Mouse (Mus musculus) liver, adult (tissue): ENCODE results near the gene Jade2.

ENCODE experiments used
- GATA4 ChIP-seq: IDR thresholded peaks from 2 replicates; pipeline ENCODE4 v1.6.1; 2014; ENCODE audit warnings: mild to moderate bottlenecking, low read length; ENCODE audit not compliant: insufficient replicate concordance

The Jade2 gene

DNA sequence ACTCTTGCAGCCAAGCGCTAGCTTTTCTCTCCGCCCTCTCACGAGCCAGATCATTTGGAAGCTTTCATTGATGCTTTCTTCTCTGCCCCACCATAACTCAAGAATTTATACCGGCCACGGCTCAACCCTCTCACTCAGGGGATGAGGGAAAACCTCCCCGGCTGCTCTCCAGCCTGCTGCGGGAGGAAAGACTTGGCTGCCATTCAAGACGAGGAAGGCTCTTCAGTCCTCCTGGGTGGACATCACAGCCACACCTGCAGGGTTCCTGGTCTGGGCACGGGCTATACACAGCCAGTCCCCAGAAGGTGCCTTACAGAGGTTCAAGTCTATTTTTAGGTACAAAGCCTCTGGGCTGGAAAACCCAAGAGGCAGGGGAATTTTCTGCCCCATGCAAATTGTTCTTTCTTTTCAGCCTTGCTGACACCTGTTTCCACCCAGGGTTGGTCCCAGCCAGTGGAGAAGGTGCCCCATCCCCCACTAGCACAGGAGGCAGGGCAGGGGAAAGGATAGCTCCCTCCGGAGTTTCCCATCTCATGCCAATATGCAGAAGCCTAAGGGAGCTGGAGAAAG, 12.8 kb downstream of the Jade2 start:
- no peak for TF ChIP-seq GATA4

GRCm38 (mm10) chr11:51843898-51844297, 13.6 kb downstream of the Jade2 start:
- no peak for TF ChIP-seq GATA4

DNA sequence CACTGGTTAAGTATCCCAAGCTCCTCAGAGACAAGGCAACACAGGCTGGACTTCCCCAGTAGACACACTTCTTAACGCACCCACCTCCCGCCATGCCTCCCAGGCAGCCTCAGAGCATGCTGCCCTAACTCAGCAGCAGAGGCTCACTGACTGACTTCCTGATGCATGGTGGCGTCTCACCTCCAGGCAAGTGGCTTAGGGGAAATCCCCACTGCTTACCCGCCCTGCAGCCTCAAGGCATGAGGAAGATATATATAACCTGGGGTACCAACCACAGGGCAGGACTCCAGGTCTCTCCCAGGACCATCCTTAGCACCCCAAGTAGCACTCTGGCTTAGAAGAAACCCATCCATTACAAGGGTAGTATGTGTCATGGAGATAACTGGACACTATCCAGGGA, 14.3 kb downstream of the Jade2 start:
- TF ChIP-seq GATA4 = no peak

- TF ChIP-seq GATA4 = no peak
Observed at GRCm38 (mm10) chr11:51841149-51841548, 16.3 kb downstream of the Jade2 start.

DNA sequence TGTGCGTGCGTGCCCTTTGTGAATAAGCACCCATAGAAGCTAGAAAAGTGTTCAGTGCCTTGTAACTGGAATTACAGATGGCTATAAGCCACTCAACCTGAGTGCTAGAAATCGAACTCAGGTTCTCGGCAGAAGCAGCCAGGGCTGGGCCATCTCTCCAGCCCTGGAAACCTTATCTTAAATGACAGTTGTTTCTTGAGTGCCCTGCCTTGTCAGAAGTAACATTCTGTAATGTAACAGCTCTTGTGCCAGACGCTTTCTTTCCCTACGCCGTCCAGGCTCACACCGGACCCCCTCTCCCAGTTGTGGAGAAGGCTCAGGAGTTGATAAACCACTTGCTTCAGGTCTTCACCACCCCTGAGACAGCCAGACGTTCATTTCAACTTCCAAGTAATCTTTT, 16.8 kb downstream of the Jade2 start:
- TF ChIP-seq GATA4 = no peak

DNA sequence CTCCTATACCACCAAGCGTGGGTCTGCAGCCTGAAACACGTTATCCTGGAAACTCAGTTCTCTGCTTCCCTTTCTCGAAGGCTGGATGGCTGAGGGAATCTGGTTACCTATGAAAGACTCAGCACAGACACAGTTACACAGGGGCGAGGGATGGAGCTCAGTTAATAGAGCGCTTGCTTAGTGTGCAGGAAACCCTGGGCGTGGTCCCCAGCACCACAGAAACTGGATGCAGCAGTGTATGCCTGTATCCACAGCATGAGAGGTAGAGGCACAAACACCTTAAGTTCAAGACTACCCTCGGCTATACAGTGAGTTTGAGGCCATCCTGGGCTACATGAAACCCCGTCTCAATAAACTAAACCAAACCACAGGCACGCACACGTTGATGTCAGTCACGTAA, 17.5 kb downstream of the Jade2 start:
- TF ChIP-seq GATA4 = no peak

DNA sequence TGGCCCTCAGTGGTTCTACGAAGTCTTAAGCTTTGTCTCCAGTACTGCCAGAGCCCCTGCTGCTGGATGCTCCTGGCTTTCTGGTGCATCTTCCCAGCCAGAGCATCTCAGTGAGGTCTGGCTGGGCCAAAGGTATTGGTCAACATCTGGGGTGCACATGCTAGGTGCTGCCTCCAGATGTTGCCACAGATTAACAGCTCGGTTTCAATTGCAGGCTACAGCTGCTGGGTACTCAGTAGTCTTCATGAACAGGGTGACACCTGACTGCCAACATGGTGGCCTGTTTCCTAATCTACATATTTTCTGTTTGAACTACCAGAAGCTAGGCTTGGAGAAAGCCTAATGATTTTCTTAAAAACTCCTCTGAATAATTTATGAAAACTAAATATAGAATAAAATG, 18.3 kb downstream of the Jade2 start:
- TF ChIP-seq GATA4 = no peak

GRCm38 (mm10) chr11:51837164-51838153, 20.0 kb downstream of the Jade2 start:
- no peak for TF ChIP-seq GATA4

- TF ChIP-seq GATA4 = no peak
Observed at GRCm38 (mm10) chr11:51836506-51836905, 20.9 kb downstream of the Jade2 start.

- no peak for TF ChIP-seq GATA4
Observed at GRCm38 (mm10) chr11:51835598-51835997, 21.9 kb downstream of the Jade2 start.

GRCm38 (mm10) chr11:51834067-51834411, 23.4 kb downstream of the Jade2 start:
- TF ChIP-seq GATA4 = no peak

- TF ChIP-seq GATA4 = no peak
Observed at GRCm38 (mm10) chr11:51833393-51834066, 23.9 kb downstream of the Jade2 start.

- no peak for TF ChIP-seq GATA4
Observed at GRCm38 (mm10) chr11:51832992-51833391, 24.5 kb downstream of the Jade2 start.

- no peak for TF ChIP-seq GATA4
Observed at GRCm38 (mm10) chr11:51831962-51832909, 25.2 kb downstream of the Jade2 start.
